Mouse (Mus musculus): ENCODE data around the gene Stk4. TPM values are rescaled to one million over a fixed set of nuclear protein-coding genes. Genes with fewer than 3 reads are reported as not detected.

The Stk4 gene
- polyA plus RNA-seq, 1 experiment, result 69.9 TPM

DNA sequence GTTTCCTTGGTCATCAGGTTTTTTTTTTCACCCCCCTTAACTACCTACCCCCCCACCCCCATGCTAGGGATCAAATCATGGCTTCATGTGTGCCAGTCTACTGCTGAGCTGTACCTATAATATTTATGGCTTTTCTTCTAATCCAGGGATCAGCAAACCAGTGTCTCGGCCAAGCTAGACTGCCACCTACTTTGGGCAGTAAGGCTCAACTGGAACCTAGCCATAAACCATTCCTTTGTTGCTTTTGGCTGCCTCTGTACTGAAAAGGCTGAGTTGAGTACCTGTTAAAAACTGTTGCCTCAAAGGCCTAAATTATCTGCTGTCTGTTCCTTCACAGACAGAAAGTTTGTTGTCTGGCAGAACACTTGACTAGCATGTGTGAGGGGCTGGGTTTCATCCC lies 31.8 kb downstream of the Stk4 start:
- H3K4me3 ChIP-seq (ENCODE audit: insufficient read depth, low read length), result no peak overlapping the region
- H3K4me1 ChIP-seq (ENCODE audit: control insufficient read depth, insufficient read depth, low read length), result no peaks in the 10 kb centered on the region
- no peak overlapping the region for H3K27ac ChIP-seq (ENCODE audit: insufficient read depth, low read depth, low read length)
- TF ChIP-seq CTCF (IDR thresholded peaks at IDR 0.05; ENCODE audit: low read depth, low read length) (no peak), POLR2A (IDR thresholded peaks at IDR 0.05; ENCODE audit: borderline replicate concordance, low read depth, low read length) (no peak)

DNA sequence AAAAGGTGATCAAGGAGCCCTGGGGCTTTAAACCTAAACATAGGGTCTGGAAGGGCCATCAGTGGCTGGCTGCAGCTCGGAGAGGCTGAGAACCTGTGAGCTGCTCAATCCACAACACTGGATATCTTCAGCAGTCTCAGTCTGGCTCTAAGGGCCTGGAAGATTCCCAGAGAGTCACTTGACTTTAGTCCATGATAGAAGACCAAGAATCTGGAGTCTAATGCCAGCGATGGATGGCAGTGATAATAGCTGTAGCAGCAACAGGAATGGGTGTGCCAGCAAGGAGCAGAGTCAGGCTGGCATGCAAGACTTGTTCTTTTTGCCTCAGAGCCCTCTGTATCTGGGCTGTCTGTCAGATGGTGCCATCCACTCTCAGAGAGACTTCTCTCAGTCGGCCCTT lies 32.2 kb downstream of the Stk4 start:
- no peak overlapping the region for H3K4me3 ChIP-seq (ENCODE audit: insufficient read depth, low read length)
- no peak for TF ChIP-seq CTCF (IDR thresholded peaks at IDR 0.05; ENCODE audit: low read depth, low read length)
- TF ChIP-seq POLR2A (IDR thresholded peaks at IDR 0.05; ENCODE audit: borderline replicate concordance, low read depth, low read length), result no peak
- no peaks in the 10 kb centered on the region for H3K4me1 ChIP-seq (ENCODE audit: control insufficient read depth, insufficient read depth, low read length)
- H3K27ac ChIP-seq (ENCODE audit: insufficient read depth, low read depth, low read length), result no peak overlapping the region

- 0 out of 2 replicates have a peak, but pooled peaks have one; percentile 14 for TF ChIP-seq CTCF (IDR thresholded peaks at IDR 0.05; ENCODE audit: low read depth, low read length)
- no peak for TF ChIP-seq POLR2A (IDR thresholded peaks at IDR 0.05; ENCODE audit: borderline replicate concordance, low read depth, low read length)
- no peak overlapping the region for H3K4me3 ChIP-seq (ENCODE audit: insufficient read depth, low read length)
Measured at GRCm38 (mm10) chr2:164103501-164103900, 33.4 kb downstream of the Stk4 start.

GRCm38 (mm10) chr2:164106287-164107035 lies 36.3 kb downstream of the Stk4 start:
- H3K4me3 ChIP-seq (ENCODE audit: insufficient read depth, low read length), result no peak overlapping the region
- TF ChIP-seq CTCF (IDR thresholded peaks at IDR 0.05; ENCODE audit: low read depth, low read length), result no peak
- TF ChIP-seq POLR2A (IDR thresholded peaks at IDR 0.05; ENCODE audit: borderline replicate concordance, low read depth, low read length), result no peak
- no peaks in the 10 kb centered on the region for H3K4me1 ChIP-seq (ENCODE audit: control insufficient read depth, insufficient read depth, low read length)
- no peak overlapping the region for H3K27ac ChIP-seq (ENCODE audit: insufficient read depth, low read depth, low read length)

More at GRCm38 (mm10) chr2:164103501-164103900, 33.4 kb downstream of the Stk4 start:
- Histone ChIP-seq H3K4me1 (ENCODE audit: control insufficient read depth, insufficient read depth, low read length) (no peaks in the 10 kb centered on the region), H3K27ac (ENCODE audit: insufficient read depth, low read depth, low read length) (no peak overlapping the region)

DNA sequence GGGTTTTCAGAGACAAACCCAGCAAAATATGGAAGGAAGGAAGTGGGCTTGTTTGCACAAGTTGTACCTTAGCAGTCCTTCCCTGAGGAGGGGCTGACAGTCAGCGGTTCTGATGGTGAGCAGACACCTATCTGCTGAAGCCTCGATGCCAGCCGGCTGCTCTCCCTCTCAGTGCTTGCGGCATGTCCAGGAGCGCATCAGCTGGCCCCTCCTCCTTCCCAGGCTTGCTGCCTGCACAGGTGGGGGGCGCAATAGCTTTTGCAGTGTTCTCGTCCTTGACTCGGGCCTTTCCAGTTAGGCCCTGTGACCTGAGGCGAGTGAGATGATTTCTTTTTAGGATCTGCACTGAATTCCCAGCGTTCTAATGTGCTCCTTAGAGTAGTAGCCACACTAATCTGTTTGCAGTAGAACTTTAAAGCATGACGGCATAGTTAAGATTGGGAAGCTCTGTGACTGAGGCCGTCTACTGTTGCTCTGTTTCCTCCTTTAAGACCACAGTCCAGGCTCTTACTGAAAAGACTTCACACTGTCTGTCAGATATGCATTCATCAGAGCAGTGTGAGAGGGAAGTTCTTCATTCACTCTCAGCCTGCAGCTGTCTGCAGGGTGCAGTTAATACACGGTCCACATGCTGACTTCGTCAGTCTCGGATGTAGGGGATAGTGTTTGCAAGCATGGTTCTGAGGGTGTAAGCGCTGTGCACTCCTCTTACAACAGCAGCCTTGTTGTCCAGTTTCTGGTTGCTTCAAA lies 37.2 kb downstream of the Stk4 start:
- no peak overlapping the region for H3K27ac ChIP-seq (ENCODE audit: insufficient read depth, low read depth, low read length)
- no peak overlapping the region for H3K4me3 ChIP-seq (ENCODE audit: insufficient read depth, low read length)
- no peak for TF ChIP-seq POLR2A (IDR thresholded peaks at IDR 0.05; ENCODE audit: borderline replicate concordance, low read depth, low read length)
- no peak for TF ChIP-seq CTCF (IDR thresholded peaks at IDR 0.05; ENCODE audit: low read depth, low read length)
- no peaks in the 10 kb centered on the region for H3K4me1 ChIP-seq (ENCODE audit: control insufficient read depth, insufficient read depth, low read length)

DNA sequence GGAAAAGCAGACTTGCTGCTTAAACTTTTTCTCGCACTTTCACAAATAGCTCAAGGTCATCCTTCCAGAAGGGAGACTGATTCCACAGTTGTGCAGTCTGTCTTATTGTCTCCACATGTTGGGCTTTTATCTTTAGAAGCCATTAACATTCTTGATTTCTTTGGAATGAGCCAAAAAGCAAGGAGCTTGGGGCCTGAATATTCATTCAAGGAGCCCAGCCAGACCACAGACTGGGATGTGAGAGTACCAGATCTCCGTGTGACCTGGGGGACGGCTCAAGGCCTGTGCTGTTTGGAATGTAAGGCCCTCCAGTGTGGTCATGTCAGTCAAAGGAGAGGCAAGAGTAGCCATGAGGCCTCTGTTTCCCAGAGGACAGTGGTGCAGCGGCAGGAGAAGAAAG lies 38.4 kb downstream of the Stk4 start:
- no peak for TF ChIP-seq POLR2A (IDR thresholded peaks at IDR 0.05; ENCODE audit: borderline replicate concordance, low read depth, low read length)
- Histone ChIP-seq H3K27ac (ENCODE audit: insufficient read depth, low read depth, low read length) (no peak overlapping the region), H3K4me3 (ENCODE audit: insufficient read depth, low read length) (no peak overlapping the region), H3K4me1 (ENCODE audit: control insufficient read depth, insufficient read depth, low read length) (no peaks in the 10 kb centered on the region)

- Histone ChIP-seq H3K4me1 (ENCODE audit: control insufficient read depth, insufficient read depth, low read length) (no peaks in the 10 kb centered on the region), H3K4me3 (ENCODE audit: insufficient read depth, low read length) (no peak overlapping the region), H3K27ac (ENCODE audit: insufficient read depth, low read depth, low read length) (no peak overlapping the region)
- TF ChIP-seq POLR2A (IDR thresholded peaks at IDR 0.05; ENCODE audit: borderline replicate concordance, low read depth, low read length) (no peak), CTCF (IDR thresholded peaks at IDR 0.05; ENCODE audit: low read depth, low read length) (no peak)
Measured at GRCm38 (mm10) chr2:164111546-164111945, 41.4 kb downstream of the Stk4 start.

- TF ChIP-seq POLR2A (IDR thresholded peaks at IDR 0.05; ENCODE audit: borderline replicate concordance, low read depth, low read length) (no peak), CTCF (IDR thresholded peaks at IDR 0.05; ENCODE audit: low read depth, low read length) (no peak)
- Histone ChIP-seq H3K4me1 (ENCODE audit: control insufficient read depth, insufficient read depth, low read length) (no peaks in the 10 kb centered on the region), H3K4me3 (ENCODE audit: insufficient read depth, low read length) (no peak overlapping the region), H3K27ac (ENCODE audit: insufficient read depth, low read depth, low read length) (no peak overlapping the region)
Measured at GRCm38 (mm10) chr2:164114051-164114450, 43.9 kb downstream of the Stk4 start.

GRCm38 (mm10) chr2:164115531-164115930 lies 45.4 kb downstream of the Stk4 start:
- no peak overlapping the region for H3K4me3 ChIP-seq (ENCODE audit: insufficient read depth, low read length)
- H3K27ac ChIP-seq (ENCODE audit: insufficient read depth, low read depth, low read length), result no peak overlapping the region
- no peak for TF ChIP-seq POLR2A (IDR thresholded peaks at IDR 0.05; ENCODE audit: borderline replicate concordance, low read depth, low read length)
- no peak for TF ChIP-seq CTCF (IDR thresholded peaks at IDR 0.05; ENCODE audit: low read depth, low read length)
- H3K4me1 ChIP-seq (ENCODE audit: control insufficient read depth, insufficient read depth, low read length), result no peaks in the 10 kb centered on the region

DNA sequence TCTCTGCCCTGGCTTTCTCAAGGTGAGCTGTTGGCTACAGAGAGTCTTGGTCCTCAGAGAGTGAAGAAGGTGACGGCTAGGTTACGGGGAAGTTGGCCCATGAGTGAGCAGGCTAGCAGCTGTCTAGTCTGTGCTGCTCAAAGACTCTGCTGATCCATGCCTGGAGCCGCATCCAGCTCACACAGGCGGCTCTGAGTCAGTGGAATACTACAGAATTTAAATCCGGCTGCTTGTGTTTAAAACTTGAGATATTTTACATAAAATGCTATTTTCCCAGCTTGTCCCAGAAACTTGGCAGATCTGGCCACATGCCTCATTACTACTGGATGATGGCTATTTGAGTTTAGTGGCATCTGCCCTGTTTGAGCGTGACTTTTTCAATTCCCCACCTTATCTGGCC lies 49.4 kb downstream of the Stk4 start:
- Histone ChIP-seq H3K4me1 (ENCODE audit: control insufficient read depth, insufficient read depth, low read length) (no peaks in the 10 kb centered on the region), H3K4me3 (ENCODE audit: insufficient read depth, low read length) (no peak overlapping the region), H3K27ac (ENCODE audit: insufficient read depth, low read depth, low read length) (no peak overlapping the region)
- TF ChIP-seq CTCF (IDR thresholded peaks at IDR 0.05; ENCODE audit: low read depth, low read length) (no peak), POLR2A (IDR thresholded peaks at IDR 0.05; ENCODE audit: borderline replicate concordance, low read depth, low read length) (no peak)
